Mouse (Mus musculus) heart, adult 2 months (tissue): ENCODE data around the gene Ttc25. TPM values are rescaled to one million over a fixed set of nuclear protein-coding genes. Genes with fewer than 3 reads are reported as not detected.

Experiments used
- DNase-seq, 2 experiments: peaks; one replicate each; pipeline ENCODE4 v3.0.0; 2021
- H3K27ac ChIP-seq: fragments of 200-600 bp; 2 replicates; pipeline ENCODE4 v1.8.1; 2022
- H3K27me3 ChIP-seq: fragments of 200-500 bp; 2 replicates; pipeline ENCODE4 v1.6.1; 2012; ENCODE audit warnings: mild to moderate bottlenecking, low read length, inconsistent platforms, mixed read lengths; ENCODE audit not compliant: control insufficient read depth, insufficient read depth
- H3K36me3 ChIP-seq: fragments of 200-500 bp; 2 replicates; pipeline ENCODE4 v1.6.1; 2012; ENCODE audit warnings: low read length, inconsistent platforms; ENCODE audit not compliant: control insufficient read depth, insufficient read depth
- H3K4me1 ChIP-seq: fragments of 200-500 bp; 2 replicates; pipeline ENCODE4 v1.6.1; 2011; ENCODE audit warnings: low read length; ENCODE audit not compliant: control insufficient read depth, insufficient read depth
- H3K4me3 ChIP-seq: fragments of 200-600 bp; 2 replicates; pipeline ENCODE4 v1.8.1; 2022
- H3K79me2 ChIP-seq: fragments of 200-500 bp; replicated peaks from 2 replicates; pipeline ENCODE4 v1.6.1; 2012; ENCODE audit warnings: mild to moderate bottlenecking, inconsistent platforms, low read length, moderate library complexity, mixed read lengths; ENCODE audit not compliant: control insufficient read depth, insufficient read depth
- H3K9ac ChIP-seq: fragments of 200-500 bp; 2 replicates; pipeline ENCODE4 v1.6.1; 2012; ENCODE audit warnings: low read depth, mild to moderate bottlenecking, control low read depth, inconsistent platforms, low read length, mixed read lengths
- CTCF ChIP-seq: fragments of 200-600 bp; IDR thresholded peaks from 2 replicates; pipeline ENCODE4 v1.8.1; 2022; ENCODE audit warnings: antibody characterized with exemption, mild to moderate bottlenecking, moderate library complexity
- EP300 ChIP-seq: fragments of 200-500 bp; IDR thresholded peaks from 2 replicates; pipeline ENCODE4 v1.6.1; 2011; ENCODE audit warnings: low read depth, low read length, control low read depth; ENCODE audit not compliant: insufficient read depth
- POLR2A ChIP-seq: fragments of 200-500 bp; IDR thresholded peaks from 2 replicates; pipeline ENCODE4 v1.6.1; 2011; ENCODE audit warnings: mild to moderate bottlenecking, low read depth, low read length, control low read depth; ENCODE audit not compliant: insufficient read depth
- WGBS: fragments of 180-500 bp; shearing (Covaris S2); methylation state at CpG from one replicate; pipeline ENCODE4 v1.1.7; 2018; 5-methylcytosine and 5-hydroxymethylcytosine counted together
- intact Hi-C: fragments of 180-260 bp; cut with DNase I; formaldehyde crosslinking; loops from one replicate; pipeline ENCODE4 v1.15.1; 2025
- polyA plus RNA-seq: library from polyadenylated mRNA; depleted of rRNA; stranded (reverse); fragments of >200 nt; gene quantifications from 2 replicates; pipeline ENCODE4 v1.2.3, GENCODE M21; 2012
- total RNA-seq, 2 experiments: library from RNA; stranded (reverse); gene quantifications; 2 replicates each; pipeline ENCODE4 v1.2.3; 2021

Gene Ttc25
- total and polyA plus RNA-seq, 3 experiments: 0.18 to 0.37 TPM; not detected in 1

- WGBS: 78% methylated on average over 2 of the region's 2 CpGs
- intact Hi-C loops: no loop called here
- no peak overlapping the region for H3K27ac ChIP-seq
- no peak for DNase-seq
- H3K79me2 ChIP-seq: no peaks in the 10 kb centered on the region
- H3K9ac ChIP-seq: no peak overlapping the region
- H3K27me3 ChIP-seq: no peaks in the 10 kb centered on the region
- peaks cover 1% of the 10 kb centered on the region; the same call in 1 of the 2 replicates for H3K4me1 ChIP-seq
- no peak for TF ChIP-seq CTCF
- TF ChIP-seq EP300: no peak
- TF ChIP-seq POLR2A: no peak
- no peak overlapping the region for H3K4me3 ChIP-seq
- no peaks in the 10 kb centered on the region for H3K36me3 ChIP-seq
Measured at GRCm38 (mm10) chr11:100582836-100583235, 37.4 kb downstream of the Ttc25 start.

- Histone ChIP-seq H3K27ac (no peak overlapping the region), H3K36me3 (peaks cover 2% of the 10 kb centered on the region; the same call in 1 of the 2 replicates)
- TF ChIP-seq EP300 (no peak), CTCF (no peak), POLR2A (no peak)
Measured at GRCm38 (mm10) chr11:100584561-100584961, 39.2 kb downstream of the Ttc25 start.

DNA sequence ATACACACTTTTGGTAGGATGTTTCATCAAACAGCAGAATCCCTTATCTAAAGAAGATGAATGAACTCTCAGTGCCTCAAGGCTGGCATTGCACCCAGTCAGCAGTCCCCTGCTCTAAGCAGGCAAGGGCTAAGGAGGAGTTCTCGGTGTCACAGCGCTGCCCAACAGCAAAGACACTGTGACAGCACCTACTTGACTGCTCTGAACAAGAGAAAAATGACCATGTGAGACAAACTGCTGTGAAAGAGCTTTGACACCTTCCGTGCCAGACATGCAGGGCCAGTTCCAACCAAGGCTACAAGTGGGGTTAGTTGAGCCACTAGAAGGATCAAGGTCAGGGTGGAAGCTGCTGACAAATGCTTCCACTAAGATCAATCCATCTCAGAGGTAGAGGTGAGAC, 39.7 kb downstream of the Ttc25 start:
- TF ChIP-seq POLR2A: no peak
- no peak overlapping the region for H3K27ac ChIP-seq
- H3K36me3 ChIP-seq: peaks cover 2% of the 10 kb centered on the region; the same call in 1 of the 2 replicates
- DNase-seq: no peak
- intact Hi-C loops: no loop called here
- no peaks in the 10 kb centered on the region for H3K27me3 ChIP-seq
- 83% methylated on average over 3 of the region's 3 CpGs for WGBS
- peaks cover 1% of the 10 kb centered on the region; the same call in 1 of the 2 replicates for H3K4me1 ChIP-seq
- no peaks in the 10 kb centered on the region for H3K79me2 ChIP-seq
- H3K9ac ChIP-seq: no peak overlapping the region
- H3K4me3 ChIP-seq: no peak overlapping the region

More at GRCm38 (mm10) chr11:100584561-100584961, 39.2 kb downstream of the Ttc25 start:
- Histone ChIP-seq H3K4me3 (no peak overlapping the region), H3K4me1 (peaks cover 1% of the 10 kb centered on the region; the same call in 1 of the 2 replicates), H3K79me2 (no peaks in the 10 kb centered on the region), H3K27me3 (no peaks in the 10 kb centered on the region), H3K9ac (no peak overlapping the region)
- intact Hi-C loops: no loop called here
- no peak for DNase-seq
- 82% methylated on average over 7 of the region's 7 CpGs for WGBS

DNA sequence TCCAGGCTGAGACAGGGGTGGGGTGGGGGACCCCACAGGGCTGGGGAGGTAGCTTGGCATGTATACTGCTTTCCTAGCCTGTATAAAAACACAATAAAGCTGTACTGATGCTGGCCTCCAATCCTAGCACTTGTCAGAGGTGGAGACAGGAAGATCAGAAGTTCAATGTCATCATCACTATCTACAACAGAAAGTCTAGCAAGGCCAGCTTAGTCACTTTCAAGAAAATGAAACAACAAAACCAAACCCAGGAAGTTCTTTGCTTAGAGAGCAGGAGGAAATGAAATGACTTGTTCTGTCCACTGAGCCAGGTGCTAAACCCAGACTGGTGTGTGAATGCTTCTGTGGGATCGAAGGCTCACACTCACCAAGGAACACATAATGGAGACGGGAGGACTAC, 43.1 kb downstream of the Ttc25 start:
- intact Hi-C loops: no loop called here
- no peak for TF ChIP-seq CTCF
- TF ChIP-seq POLR2A: no peak
- TF ChIP-seq EP300: no peak
- WGBS: 78% methylated on average over 2 of the region's 2 CpGs
- H3K4me1 ChIP-seq: no peaks in the 10 kb centered on the region
- no peak overlapping the region for H3K9ac ChIP-seq
- DNase-seq: no peak
- no peak overlapping the region for H3K27ac ChIP-seq
- H3K27me3 ChIP-seq: no peaks in the 10 kb centered on the region
- H3K4me3 ChIP-seq: no peak overlapping the region
- peaks cover 2% of the 10 kb centered on the region; the same call in 1 of the 2 replicates for H3K36me3 ChIP-seq
- H3K79me2 ChIP-seq: no peaks in the 10 kb centered on the region

GRCm38 (mm10) chr11:100592346-100593046, 47.1 kb downstream of the Ttc25 start:
- intact Hi-C loops: no loop called here
- DNase-seq: no peak
- TF ChIP-seq POLR2A (no peak), EP300 (no peak), CTCF (no peak)
- Histone ChIP-seq H3K27ac (no peak overlapping the region), H3K36me3 (peaks cover 2% of the 10 kb centered on the region; the same call in 1 of the 2 replicates), H3K4me1 (no peaks in the 10 kb centered on the region), H3K4me3 (no peak overlapping the region), H3K9ac (no peak overlapping the region), H3K79me2 (no peaks in the 10 kb centered on the region), H3K27me3 (no peaks in the 10 kb centered on the region)
- 91% methylated on average over 11 of the region's 11 CpGs for WGBS

DNA sequence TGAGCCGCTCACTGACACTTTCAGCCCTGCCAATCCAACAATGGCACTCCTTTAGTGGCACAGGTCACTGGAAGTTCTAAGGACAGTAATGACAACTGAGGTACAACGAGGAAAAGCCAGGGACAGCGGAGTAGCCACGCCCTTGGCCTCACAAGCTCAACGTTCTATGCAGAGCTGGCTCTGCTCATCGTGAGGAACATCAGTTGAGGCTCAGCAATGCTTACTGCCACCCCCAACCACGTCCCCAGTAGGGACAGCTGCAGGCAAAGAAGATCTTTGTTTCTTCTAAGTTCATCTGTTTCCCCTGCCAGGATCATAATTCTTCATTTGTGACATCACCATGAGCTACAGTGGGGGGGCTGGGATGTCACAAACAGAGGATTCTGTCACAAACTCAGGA, 49.2 kb downstream of the Ttc25 start:
- Histone ChIP-seq H3K79me2 (peaks cover 2% of the 10 kb centered on the region; the same call in 1 of the 2 replicates), H3K27me3 (no peaks in the 10 kb centered on the region), H3K36me3 (no peaks in the 10 kb centered on the region), H3K4me1 (no peaks in the 10 kb centered on the region), H3K27ac (no peak overlapping the region), H3K9ac (no peak overlapping the region), H3K4me3 (no peak overlapping the region)
- intact Hi-C loops: no loop called here
- TF ChIP-seq EP300 (no peak), POLR2A (no peak), CTCF (no peak)
- no peak for DNase-seq
- 81% methylated on average over 7 of the region's 7 CpGs for WGBS
